Mouse (Mus musculus) c-Kit-positive CD71-positive TER-119-negative erythroid progenitor cells, embryonic 14.5 days (primary cell): ENCODE data around the gene 4933406M09Rik.

Experiments used
- DNase-seq: peaks from one replicate; pipeline ENCODE4 v3.0.0-alpha.2; 2013; ENCODE audit warnings: low read depth

Gene 4933406M09Rik

GRCm38 (mm10) chr1:134381051-134381450 is 4.7 kb upstream of the 4933406M09Rik start:
- no peak for DNase-seq

GRCm38 (mm10) chr1:134381795-134382625 is 3.7 kb upstream of the 4933406M09Rik start:
- no peak for DNase-seq

DNA sequence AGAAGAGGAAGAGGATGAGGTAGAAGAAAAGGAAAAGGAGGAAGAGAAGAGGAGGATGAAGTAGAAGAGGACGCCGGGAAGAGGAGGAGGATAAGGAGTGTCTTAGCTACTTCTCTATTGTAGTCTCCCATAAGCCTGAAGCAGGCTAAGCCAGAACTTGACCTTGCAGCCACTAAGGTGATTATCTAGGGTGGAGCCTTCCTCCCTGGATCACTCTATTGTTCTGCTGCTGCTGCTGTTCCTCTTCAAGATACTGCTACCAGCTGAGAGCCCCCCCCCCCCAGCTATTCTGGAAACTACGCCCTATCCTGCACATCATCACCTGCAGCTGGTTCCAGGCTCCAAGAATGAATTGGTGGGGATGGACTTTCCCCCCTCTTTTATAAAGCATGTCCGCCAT is 1.2 kb upstream of the 4933406M09Rik start:
- no peak for DNase-seq

- no peak for DNase-seq
Measured at GRCm38 (mm10) chr1:134385176-134385575, 564 bp upstream of the 4933406M09Rik start.

- DNase-seq, result no peak
Measured at GRCm38 (mm10) chr1:134393827-134394226, 8.1 kb downstream of the 4933406M09Rik start.

GRCm38 (mm10) chr1:134398210-134398609 is 12.5 kb downstream of the 4933406M09Rik start:
- DNase-seq, result no peak

DNA sequence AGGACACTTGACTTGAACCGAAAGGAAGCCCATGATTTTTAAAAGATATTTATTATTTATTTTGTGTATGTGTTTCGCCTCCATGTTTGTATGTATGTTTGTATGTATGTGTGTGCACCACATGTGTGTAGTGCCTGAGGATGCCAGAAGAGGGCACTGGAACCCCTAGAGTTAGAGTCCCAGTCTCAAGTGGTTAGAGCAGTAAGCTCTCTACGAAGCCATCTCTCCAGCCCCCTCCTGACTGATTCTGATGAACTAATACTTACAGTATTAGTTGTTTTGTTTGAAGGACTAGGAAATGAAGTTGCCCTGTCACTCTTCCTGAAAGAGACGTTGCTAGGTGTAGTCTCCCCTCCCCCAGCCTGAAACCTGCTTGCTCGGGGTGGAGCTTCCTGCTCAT is 14.0 kb downstream of the 4933406M09Rik start:
- DNase-seq, result peak; percentile 58

DNA sequence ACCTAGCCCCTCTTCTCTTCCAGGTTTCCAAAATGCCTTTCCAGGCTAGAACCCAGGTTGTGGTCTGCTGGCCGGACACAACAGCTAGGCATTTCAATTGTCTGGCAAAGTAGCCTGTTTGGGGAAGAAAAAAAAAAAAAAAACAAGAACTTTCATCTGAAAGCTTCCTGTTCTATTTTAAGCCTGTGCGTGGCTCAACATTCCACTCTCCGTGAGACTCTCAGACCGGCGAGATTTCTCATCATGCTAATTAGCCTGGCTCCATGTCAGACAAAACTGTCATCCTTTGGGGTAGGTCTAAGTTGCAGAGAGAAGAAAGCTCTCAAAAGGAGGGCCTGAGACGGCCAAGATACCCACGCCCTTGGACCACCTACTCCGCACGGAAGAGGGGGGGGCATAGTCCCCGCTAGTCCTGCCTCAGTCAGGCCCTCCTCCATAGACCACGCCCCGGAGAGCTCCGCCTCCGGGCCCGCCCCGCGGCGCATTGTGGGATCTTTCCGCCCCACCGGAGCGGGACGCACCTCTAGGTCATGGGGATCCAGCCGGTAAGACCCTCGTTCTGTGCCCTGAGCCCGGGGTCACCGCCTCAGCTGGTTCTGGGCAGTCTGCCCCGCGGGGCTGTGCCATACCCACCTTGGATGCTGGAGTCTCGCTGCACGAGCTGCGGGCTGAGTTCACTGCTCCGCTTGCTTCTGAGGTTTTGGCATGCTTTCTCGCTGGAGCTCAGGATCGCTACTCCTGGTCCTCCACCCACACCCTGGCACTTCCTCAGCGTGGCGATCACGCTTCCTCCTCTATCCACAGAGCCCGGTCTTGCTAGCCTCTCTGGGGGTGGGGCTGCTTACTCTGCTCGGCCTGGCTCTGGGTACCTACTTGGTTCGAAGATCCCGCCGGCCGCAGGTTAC is 20.0 kb downstream of the 4933406M09Rik start, which contains the start of gene Cyb5r1:
Gene Cyb5r1 (plus strand): TSS at position 51 of the 905 bp plus-strand sequence.
- DNase-seq, result peak; percentile 62

GRCm38 (mm10) chr1:134406414-134406771 is 20.7 kb downstream of the 4933406M09Rik start:
- DNase-seq, result no peak

DNA sequence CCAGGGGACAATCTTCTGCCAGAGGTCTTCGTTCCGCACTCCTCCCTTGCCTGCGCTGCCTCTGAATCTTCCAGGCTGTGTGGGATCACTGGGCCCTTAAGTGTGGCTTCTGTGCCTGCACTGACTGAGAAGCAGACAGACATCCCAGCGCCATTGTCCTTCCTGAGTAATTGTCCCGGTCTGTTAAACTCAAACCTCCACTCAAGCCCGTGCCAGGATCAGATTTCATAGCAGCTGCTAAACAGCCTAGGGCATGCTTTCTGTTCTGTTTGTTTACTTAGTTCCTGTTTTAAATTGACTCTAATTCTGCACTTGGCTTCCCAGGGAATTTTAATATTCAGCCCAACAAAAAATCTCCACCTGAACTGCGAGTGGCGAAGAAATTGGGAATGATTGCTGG is 22.3 kb downstream of the 4933406M09Rik start:
- DNase-seq, result no peak

GRCm38 (mm10) chr1:134411706-134412629 is 26.2 kb downstream of the 4933406M09Rik start:
- DNase-seq, result no peak

- DNase-seq, result no peak
Measured at GRCm38 (mm10) chr1:134414038-134414437, 28.3 kb downstream of the 4933406M09Rik start.

GRCm38 (mm10) chr1:134414501-134415167 is 28.9 kb downstream of the 4933406M09Rik start:
- no peak for DNase-seq

DNA sequence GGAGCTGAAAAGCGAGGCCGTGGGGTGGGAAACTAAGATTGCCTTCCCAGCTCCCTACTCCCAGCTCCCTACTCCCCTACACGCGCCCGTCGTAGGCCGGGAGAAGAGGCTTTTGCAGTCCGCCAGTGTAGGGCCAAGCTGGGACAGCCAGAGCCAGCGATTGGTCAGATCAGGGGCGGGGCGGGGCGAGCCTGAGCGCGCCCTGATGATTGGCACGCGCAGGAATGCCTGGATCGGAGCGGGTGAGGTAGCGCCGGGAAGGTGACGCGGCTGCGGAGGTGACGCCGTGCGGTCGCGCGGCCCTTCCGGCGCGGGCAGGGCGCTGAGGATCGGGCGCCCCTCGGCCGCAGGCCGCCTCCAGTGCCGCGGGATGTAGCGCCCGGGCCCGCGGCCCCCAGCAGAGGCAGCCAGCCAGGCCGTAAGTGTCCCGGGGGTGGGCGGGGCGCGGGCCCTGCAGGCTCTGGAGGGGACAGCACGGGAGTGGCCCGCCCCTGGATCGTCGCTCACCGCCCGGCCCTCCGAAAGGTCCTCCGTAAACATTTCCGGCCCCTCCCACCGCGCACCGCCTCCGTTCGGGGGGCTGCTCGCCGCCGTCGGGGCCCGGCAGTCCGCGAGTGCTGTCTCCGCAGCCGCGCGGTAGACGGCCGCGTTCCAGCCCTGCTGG is 29.6 kb downstream of the 4933406M09Rik start, which contains the start of gene Adipor1:
Gene Adipor1 (plus strand): TSS at position 211 of the 664 bp plus-strand sequence.
- DNase-seq, result peak; percentile 91

DNA sequence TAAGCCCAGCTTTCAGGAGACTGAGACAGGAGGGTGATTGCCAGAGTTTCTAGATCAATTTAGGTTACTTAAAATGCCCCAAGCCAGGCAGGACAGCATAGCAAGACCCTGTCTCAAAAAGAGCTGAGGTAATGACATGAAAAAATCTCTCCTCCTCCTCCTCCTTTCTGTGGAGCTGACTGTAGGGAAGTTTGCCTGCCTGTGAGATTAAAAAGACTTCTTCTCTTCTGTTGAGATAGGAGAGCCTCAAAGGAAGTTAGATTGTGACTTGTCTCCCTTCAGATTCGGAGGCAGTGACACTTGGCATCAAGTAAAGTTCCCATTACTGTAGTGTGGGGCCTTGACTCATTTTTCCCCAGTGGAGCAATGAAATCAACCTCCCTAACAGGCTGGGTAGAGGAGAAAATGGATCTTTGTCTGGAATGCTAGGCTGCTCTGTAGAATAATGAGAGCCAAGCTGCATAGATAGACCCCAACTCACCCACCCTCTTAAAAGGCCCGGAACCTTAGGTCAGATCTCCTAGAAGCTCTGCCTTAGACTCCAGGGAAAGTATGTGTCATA is 32.8 kb downstream of the 4933406M09Rik start:
- no peak for DNase-seq

DNA sequence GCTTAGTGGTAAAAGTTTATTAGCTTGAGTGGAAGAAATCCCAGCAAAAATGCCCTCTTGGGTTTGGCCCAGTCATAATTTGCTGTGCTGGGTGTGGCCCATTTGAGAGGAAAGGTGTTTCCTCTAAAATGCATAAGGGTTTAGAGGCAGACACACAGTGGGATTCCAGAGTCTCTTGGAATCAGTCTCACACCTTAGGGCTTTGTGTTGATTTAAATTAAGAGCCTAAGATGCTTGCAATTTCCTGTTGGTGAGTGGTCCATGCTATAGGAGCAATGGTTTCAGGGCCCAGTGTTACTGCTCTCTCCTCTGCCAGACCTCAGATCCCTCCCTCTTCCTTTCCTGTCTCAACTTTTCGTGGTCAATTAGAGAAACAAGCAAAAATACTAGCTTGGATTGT is 33.4 kb downstream of the 4933406M09Rik start:
- no peak for DNase-seq

GRCm38 (mm10) chr1:134419751-134420458 is 34.2 kb downstream of the 4933406M09Rik start:
- no peak for DNase-seq

GRCm38 (mm10) chr1:134423911-134424310 is 38.2 kb downstream of the 4933406M09Rik start:
- no peak for DNase-seq

- peak; percentile 93 for DNase-seq
Measured at GRCm38 (mm10) chr1:134426289-134426688, 40.5 kb downstream of the 4933406M09Rik start.
